Mouse (Mus musculus): ENCODE data around the gene Pafah2. TPM values are rescaled to one million over a fixed set of nuclear protein-coding genes. Genes with fewer than 3 reads are reported as not detected.

Gene Pafah2
- 14.1 TPM for polyA plus RNA-seq (2014; fragmentation: Illumina TruSeq; extraction: RNeasy Lipid Tissue Mini Kit (QIAGEN cat#74804); ENCODE audit: insufficient read depth, low read depth, low replicate concordance)

DNA sequence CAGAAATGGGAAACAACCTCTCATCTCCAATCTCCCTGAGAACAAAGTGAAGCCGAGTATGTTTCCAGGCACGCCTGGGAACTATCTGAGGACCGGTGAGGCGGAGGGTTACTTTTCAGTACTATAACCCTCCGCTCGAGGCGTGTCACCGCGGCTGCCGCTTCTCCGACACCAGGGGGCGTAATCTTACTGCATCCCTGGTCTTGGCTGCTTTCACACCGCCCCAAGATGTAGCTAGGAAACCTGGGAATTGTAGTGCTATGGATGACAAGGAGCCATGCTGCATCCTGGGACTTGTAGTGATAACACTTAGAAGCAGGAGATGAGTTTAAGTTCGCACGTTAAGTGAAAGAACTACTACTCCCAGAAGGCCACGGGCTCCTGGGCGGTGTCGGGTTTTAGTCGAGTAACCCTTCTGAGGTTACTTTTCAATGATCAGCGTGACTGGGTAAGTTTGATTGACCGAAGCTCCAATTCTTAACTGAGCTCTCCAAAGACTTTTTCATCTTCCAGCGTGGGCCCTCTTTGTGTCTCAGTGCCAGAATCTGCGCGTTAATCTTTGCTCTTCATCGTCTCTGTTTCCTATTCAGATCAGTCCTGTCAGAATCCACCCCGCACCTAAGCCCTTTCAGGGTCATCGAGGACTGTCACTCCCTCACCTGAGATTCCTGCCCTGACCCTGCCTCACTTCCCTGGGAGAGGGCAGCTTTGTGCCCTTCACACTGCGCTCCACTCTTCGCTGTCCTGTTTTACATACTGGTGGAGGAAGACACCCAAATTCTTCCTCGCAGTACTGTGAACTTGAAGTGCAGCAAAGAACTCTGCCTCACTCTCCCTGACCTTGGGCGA lies at the start of gene Pafah2:
Gene Pafah2, plus strand, starts transcription at position 344 of the 849 bp plus-strand sequence.

GRCm38 (mm10) chr4:134383750-134384149 lies 12.4 kb upstream of the Pafah2 start, which contains the start of gene Extl1:
TSS of gene Extl1 (minus strand) at chr4:134383850.

GRCm38 (mm10) chr4:134468215-134468575 lies 72.1 kb downstream of the Pafah2 start, which contains the start of gene Stmn1:
TSS of gene Stmn1 (plus strand) at chr4:134468320.

Other genes starting within 250 kb of the Pafah2 start
- gene Cep85, start 209.2 kb upstream of the Pafah2 start, polyA plus RNA-seq (2014; fragmentation: Illumina TruSeq; extraction: RNeasy Lipid Tissue Mini Kit (QIAGEN cat#74804); ENCODE audit: insufficient read depth, low read depth, low replicate concordance), result 6.3 TPM
- gene Gm7534, start 193.3 kb upstream of the Pafah2 start, polyA plus RNA-seq (2014; fragmentation: Illumina TruSeq; extraction: RNeasy Lipid Tissue Mini Kit (QIAGEN cat#74804); ENCODE audit: insufficient read depth, low read depth, low replicate concordance), result not detected
- gene Catsper4, start 168.9 kb upstream of the Pafah2 start, polyA plus RNA-seq (2014; fragmentation: Illumina TruSeq; extraction: RNeasy Lipid Tissue Mini Kit (QIAGEN cat#74804); ENCODE audit: insufficient read depth, low read depth, low replicate concordance), result not detected
- gene Cnksr1, start 157.9 kb upstream of the Pafah2 start, polyA plus RNA-seq (2014; fragmentation: Illumina TruSeq; extraction: RNeasy Lipid Tissue Mini Kit (QIAGEN cat#74804); ENCODE audit: insufficient read depth, low read depth, low replicate concordance), result 5.7 TPM
- gene E130218I03Rik, start 152.7 kb upstream of the Pafah2 start, polyA plus RNA-seq (2014; fragmentation: Illumina TruSeq; extraction: RNeasy Lipid Tissue Mini Kit (QIAGEN cat#74804); ENCODE audit: insufficient read depth, low read depth, low replicate concordance), result not detected
- gene Zfp593, start 150.7 kb upstream of the Pafah2 start, polyA plus RNA-seq (2014; fragmentation: Illumina TruSeq; extraction: RNeasy Lipid Tissue Mini Kit (QIAGEN cat#74804); ENCODE audit: insufficient read depth, low read depth, low replicate concordance), result 8.1 TPM
- gene Gm30191, start 149.4 kb upstream of the Pafah2 start, polyA plus RNA-seq (2014; fragmentation: Illumina TruSeq; extraction: RNeasy Lipid Tissue Mini Kit (QIAGEN cat#74804); ENCODE audit: insufficient read depth, low read depth, low replicate concordance), result not detected
- 19.9 TPM for gene Grrp1, start 142.2 kb upstream of the Pafah2 start, polyA plus RNA-seq (2014; fragmentation: Illumina TruSeq; extraction: RNeasy Lipid Tissue Mini Kit (QIAGEN cat#74804); ENCODE audit: insufficient read depth, low read depth, low replicate concordance)
- gene Pdik1l, start 108.4 kb upstream of the Pafah2 start, polyA plus RNA-seq (2014; fragmentation: Illumina TruSeq; extraction: RNeasy Lipid Tissue Mini Kit (QIAGEN cat#74804); ENCODE audit: insufficient read depth, low read depth, low replicate concordance), result 3.1 TPM
- gene Trim63, start 81.2 kb upstream of the Pafah2 start, polyA plus RNA-seq (2014; fragmentation: Illumina TruSeq; extraction: RNeasy Lipid Tissue Mini Kit (QIAGEN cat#74804); ENCODE audit: insufficient read depth, low read depth, low replicate concordance), result 1.6 TPM
- 0.42 TPM for gene Slc30a2, start 53.1 kb upstream of the Pafah2 start, polyA plus RNA-seq (2014; fragmentation: Illumina TruSeq; extraction: RNeasy Lipid Tissue Mini Kit (QIAGEN cat#74804); ENCODE audit: insufficient read depth, low read depth, low replicate concordance)
- 0.71 TPM for gene Extl1, start 12.5 kb upstream of the Pafah2 start, polyA plus RNA-seq (2014; fragmentation: Illumina TruSeq; extraction: RNeasy Lipid Tissue Mini Kit (QIAGEN cat#74804); ENCODE audit: insufficient read depth, low read depth, low replicate concordance)
- 191 TPM for gene Stmn1, start 72.0 kb downstream of the Pafah2 start, polyA plus RNA-seq (2014; fragmentation: Illumina TruSeq; extraction: RNeasy Lipid Tissue Mini Kit (QIAGEN cat#74804); ENCODE audit: insufficient read depth, low read depth, low replicate concordance)
- gene Paqr7, start 100.4 kb downstream of the Pafah2 start, polyA plus RNA-seq (2014; fragmentation: Illumina TruSeq; extraction: RNeasy Lipid Tissue Mini Kit (QIAGEN cat#74804); ENCODE audit: insufficient read depth, low read depth, low replicate concordance), result 47.6 TPM
- gene Aunip, start 114.7 kb downstream of the Pafah2 start, polyA plus RNA-seq (2014; fragmentation: Illumina TruSeq; extraction: RNeasy Lipid Tissue Mini Kit (QIAGEN cat#74804); ENCODE audit: insufficient read depth, low read depth, low replicate concordance), result not detected
- gene Mtfr1l, start 139.1 kb downstream of the Pafah2 start, polyA plus RNA-seq (2014; fragmentation: Illumina TruSeq; extraction: RNeasy Lipid Tissue Mini Kit (QIAGEN cat#74804); ENCODE audit: insufficient read depth, low read depth, low replicate concordance), result 75.8 TPM
- gene Selenon, start 155.8 kb downstream of the Pafah2 start, polyA plus RNA-seq (2014; fragmentation: Illumina TruSeq; extraction: RNeasy Lipid Tissue Mini Kit (QIAGEN cat#74804); ENCODE audit: insufficient read depth, low read depth, low replicate concordance), result 18.5 TPM